Mouse (Mus musculus) naive thymus-derived CD4-positive, alpha-beta T cell, adult 2 months (primary cell): ENCODE results near the gene Hoxa9.
A peak's percentile ranks its signal among the peaks of the same experiment; 100 is the strongest.

Source experiments
- DNase-seq: peaks from one replicate; pipeline ENCODE4 v3.0.0-alpha.2; 2011; ENCODE audit warnings: low read depth

The Hoxa9 gene

GRCm38 (mm10) chr6:52261751-52262462 lies 31.0 kb upstream of the Hoxa9 start:
- peak; percentile 34 for DNase-seq

GRCm38 (mm10) chr6:52260654-52261575 lies 30.0 kb upstream of the Hoxa9 start, which contains the start of gene Hoxa13:
Gene Hoxa13, minus strand, starts transcription at chr6:52260880.
- peak; percentile 37 for DNase-seq

DNA sequence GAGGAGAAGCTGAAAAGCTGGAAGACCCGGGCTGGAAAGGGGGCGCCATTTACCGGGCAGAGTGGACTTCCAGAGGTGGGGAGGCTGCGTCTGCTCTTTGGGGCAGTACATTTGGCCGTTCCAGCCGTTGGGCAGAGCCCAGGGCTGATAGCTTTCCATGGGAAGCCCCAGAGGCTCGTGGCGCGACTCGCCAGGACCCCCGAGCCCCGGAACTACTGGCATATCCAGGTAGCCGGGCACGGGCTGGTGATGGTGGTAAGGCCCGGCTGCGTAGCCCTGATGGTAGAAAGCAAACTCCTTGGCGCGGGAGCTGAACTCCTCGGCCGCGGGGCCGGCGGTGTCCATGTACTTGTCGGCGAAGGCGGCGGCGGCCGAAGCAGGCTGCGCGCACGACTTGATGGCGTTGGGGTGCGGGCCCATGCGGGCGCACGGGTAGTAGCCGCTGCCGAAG lies 28.9 kb upstream of the Hoxa9 start:
- peak; percentile 40 for DNase-seq

- peak; percentile 41 for DNase-seq
Observed at GRCm38 (mm10) chr6:52259081-52259790, 28.3 kb upstream of the Hoxa9 start.

GRCm38 (mm10) chr6:52256956-52257355 lies 26.1 kb upstream of the Hoxa9 start:
- DNase-seq = peak; percentile 89

DNA sequence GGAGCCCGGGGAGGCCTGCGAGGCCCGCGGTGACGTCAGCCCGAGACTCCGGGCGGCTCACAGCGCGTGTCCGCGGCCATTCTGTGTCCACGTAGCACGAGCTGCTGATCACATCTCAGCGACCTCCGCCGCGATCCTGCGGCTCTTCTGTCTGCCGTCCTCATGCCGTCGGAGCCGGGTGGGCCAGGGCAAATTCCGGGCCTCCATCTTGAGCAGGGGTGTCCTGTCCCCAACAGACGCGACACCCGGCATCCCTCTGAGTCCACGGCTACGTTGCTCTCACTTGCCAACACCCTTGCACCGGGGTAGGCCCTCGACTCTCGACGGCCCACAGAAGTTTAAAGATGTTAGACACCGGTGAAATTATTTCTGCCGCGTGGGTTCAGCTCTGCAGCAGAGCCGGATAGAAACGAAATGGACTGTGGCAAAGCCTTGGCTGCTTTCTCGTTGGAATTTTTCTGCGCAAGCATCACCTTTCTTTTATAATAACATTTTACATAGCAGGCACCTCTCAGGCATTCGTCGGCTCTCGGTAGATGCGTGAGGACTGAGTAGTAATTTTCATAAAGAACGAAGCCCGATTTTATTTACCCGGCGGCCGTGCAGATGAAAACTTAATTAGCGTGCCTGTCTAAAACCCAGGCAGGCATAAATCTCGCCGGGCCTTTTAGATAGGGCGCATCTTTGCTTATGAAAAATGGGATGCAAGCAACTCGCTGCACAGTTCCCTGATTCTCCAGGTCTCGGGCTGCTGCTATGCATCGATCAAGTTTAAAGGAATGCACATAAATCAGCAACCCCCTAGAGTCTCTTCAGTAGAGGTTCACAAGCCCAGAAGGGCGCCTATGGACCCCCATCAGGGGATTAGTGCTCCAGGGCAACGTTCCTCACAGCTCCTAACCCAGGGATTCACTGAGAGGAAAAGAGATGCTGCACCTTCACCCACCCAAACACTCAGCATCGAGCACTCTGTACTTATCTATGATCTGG lies 22.9 kb upstream of the Hoxa9 start:
- peak; percentile 58 for DNase-seq

DNA sequence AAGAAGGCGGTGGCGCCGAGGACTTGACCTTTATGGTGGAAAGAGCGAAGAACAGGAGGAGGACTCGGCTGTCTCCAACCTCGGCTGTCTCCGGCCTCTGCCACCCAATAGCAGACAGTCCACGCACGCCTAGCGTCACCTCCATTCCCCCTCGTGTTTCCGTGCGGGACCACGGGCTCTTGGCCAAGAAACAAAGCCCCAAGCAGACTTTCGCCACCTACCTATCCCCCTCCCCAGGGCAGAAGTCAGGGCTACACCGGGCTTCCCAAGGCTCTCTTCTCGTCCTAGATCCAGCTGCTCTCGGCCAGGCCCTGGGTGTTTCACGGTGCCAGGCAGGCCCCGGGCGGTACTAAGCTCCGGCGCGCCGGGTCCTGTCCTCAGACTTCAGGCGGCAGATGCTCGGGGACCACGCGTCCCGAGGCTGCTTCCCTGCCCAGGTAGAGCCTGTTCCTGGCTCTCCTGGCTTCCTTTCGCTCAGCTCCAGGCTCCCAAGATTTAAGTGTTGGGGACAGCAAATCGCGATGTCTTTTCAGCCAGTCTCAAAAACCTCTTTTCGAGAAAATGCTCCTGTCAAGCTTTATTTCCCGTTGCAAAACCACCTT lies 22.0 kb upstream of the Hoxa9 start:
- DNase-seq = peak; percentile 51

DNA sequence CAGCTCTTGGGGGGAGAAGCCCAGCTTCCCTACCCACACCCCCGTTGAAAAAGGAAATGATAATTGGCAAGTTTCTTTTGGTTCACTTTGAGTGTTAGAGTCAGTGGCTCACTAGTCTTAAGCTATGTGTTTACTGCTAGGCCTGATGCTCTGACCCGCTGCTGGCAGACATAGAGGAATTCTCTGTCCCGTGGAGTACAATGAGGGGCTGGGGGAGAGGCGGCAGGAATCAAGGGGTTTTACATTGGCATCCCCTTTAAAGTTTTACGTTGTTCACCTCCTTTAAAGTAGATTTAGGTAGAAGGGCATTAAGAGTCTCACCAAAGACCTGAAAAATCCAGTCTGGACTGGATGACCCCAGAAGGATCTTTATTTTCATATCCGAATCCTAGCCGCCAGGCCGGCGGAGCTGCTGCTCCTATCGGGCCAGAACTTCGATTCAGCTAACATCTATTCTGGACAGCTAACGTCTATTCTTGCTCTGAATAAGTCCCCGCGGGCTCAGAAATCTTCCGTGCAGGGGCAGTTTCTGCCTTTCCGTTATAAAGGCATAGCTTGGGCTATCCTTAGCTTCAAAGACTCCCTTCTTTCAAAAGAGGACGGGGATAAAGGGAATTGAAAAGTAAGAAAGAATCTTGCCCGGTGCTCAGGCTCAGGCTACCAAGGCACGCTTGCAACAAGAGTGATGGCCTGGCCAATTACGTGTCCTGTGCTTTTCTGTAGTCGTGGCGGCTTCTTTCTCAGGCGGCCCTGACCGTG lies 21.3 kb upstream of the Hoxa9 start:
- DNase-seq = peak; percentile 34

- DNase-seq = peak; percentile 13
Observed at GRCm38 (mm10) chr6:52251177-52251879, 20.4 kb upstream of the Hoxa9 start.

GRCm38 (mm10) chr6:52249826-52250225 lies 18.9 kb upstream of the Hoxa9 start:
- DNase-seq = peak; percentile 22

DNA sequence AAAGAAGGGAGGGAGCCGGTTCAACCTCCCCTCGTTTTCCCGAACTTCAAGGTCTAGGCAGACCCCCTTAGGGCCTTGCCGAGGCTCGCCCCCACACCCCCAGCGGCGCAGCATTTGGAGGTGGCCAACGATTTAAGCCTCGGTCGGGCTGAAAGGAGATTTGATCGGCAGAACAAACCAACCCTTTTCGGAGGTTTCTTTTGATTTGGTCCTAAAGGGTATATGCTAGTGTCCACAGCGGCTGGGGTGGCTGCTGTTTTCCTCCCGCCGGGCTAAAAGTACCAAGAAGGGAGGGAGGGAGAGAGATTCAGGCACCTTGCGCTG lies 18.5 kb upstream of the Hoxa9 start:
- DNase-seq = no peak

GRCm38 (mm10) chr6:52248638-52249414 lies 17.9 kb upstream of the Hoxa9 start:
- peak; percentile 15 for DNase-seq

DNA sequence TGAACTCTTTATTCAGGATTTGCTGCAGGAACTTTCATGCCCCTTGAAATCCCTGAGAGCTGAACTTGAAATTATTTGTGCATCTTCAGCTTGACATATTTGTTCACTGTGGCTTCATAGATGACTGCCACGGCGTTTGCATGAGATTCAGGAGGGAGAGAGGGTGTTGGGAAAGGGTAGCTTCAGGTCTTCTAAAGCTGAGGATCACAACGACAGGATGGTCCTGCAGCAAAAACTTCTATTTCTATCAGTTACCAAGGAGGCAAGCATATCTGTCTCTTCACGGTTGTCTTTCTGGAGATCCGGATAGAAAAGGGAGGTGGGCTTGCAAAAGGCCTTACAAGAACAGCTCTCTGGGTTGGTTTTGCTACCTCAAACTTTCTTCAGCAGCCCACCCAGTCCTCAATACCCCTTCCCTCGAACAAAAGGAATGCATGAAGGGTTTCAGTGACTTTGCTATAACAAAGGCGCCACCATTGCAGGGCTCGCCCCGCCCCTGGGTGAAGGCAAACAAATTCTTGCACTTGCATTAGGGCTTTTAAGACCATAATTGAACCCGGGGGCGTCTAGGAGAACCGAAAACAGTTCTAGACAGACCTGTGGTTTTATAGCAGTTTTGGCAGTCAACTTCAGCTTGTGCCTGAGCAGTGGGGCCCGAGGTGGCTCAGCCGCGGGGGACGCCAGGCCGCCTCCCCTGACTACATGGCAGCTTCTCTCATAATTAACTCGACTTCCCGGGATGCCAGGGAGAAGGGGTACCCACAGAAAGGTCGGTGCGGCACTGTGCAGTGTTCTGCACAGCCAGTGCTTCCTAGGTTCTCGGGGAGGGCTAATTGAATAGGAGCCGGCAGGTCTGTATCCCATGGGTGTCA lies 17.1 kb upstream of the Hoxa9 start:
- DNase-seq = peak; percentile 17

GRCm38 (mm10) chr6:52246916-52247315 lies 16.0 kb upstream of the Hoxa9 start:
- no peak for DNase-seq

DNA sequence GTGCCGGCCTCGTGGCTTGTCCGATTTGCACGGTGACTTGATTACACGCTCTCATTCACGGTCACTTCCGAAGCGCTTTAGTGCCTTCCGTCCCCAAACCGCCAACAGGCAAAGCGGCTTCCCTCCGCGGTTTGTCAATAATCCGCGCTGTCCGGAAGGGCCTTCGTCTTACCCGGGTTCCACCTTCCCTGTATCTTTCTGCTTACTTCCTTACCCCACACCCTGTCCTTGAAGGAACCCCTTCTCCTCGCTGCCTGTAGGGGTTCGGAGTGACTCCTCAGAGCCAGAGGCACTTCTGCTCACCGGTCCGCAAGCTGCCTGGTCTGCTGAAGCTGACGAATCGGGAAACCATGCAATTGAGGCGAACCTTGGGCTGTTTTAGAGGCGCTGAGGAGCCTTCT lies 15.5 kb upstream of the Hoxa9 start:
- no peak for DNase-seq

DNA sequence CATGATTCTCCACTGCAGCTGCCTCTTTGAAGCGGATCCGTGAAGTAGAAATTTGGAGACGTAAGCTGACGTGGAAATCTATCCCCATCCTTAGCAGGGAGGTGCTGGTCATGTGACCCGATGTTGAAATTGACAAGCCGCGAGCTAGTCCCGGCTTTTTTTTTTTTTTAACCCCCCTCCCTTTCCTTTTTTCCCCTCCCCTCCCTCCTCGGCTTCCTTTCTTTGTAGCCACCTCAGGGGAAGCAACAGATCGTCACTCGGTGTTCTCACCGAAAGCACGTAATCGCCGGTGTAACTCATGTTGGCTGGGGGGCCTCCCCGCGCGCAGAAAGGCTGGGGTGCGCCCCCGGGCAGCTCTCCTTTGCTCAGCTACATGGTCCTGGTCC lies 14.9 kb upstream of the Hoxa9 start, which contains the start of gene Hoxa11:
Hoxa11 (minus strand) TSS at position 54 of the 386 bp plus-strand sequence.
- DNase-seq = no peak

DNA sequence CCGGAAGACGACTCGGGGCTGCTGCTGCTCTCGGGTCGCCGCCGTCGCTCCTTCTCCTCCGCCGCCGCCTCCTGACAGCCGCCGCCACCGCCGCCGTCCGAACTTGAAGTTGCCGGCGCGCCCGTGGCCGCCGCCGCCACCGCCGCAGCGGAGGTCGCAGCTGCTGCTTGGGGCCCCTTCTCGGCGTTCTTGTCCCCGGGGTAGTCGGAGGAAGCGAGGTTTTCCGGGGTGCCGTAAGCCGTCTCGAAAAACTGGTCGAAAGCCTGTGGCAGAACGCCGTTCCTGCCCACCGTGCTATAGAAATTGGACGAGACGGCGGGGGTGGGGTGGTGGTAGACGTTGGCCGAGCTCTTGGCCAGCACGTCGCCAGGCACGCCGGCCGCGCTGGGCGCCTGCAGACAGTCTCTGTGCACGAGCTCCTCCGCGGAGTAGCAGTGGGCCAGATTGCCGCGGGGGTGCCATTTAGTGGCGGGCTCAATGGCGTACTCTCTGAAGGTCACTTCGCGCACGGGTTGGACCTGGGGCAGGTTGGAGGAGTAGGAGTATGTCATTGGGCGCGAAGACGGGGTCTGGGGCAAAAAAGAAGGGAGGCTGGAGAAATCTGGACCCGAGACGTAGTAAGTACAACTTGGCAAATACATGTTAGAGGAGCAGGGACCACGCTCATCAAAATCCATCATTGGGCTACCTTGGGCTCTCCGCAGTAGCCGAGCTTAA lies 14.3 kb upstream of the Hoxa9 start:
- no peak for DNase-seq
